Mouse (Mus musculus) cerebellum, adult 2 months (tissue): Measurements from ENCODE around the gene Hpgd.

Experiments used
- CTCF ChIP-seq: fragments of 200-500 bp; IDR thresholded peaks from 2 replicates; pipeline ENCODE4 v1.5.1; 2011; ENCODE audit warnings: low read depth, mild to moderate bottlenecking, control low read depth, low read length, moderate library complexity, borderline replicate concordance; ENCODE audit not compliant: insufficient read depth
- POLR2A ChIP-seq: fragments of 200-500 bp; IDR thresholded peaks from 2 replicates; pipeline ENCODE4 v1.6.1; 2011; ENCODE audit warnings: low read length, control low read depth, borderline replicate concordance; ENCODE audit not compliant: insufficient read depth

DNA sequence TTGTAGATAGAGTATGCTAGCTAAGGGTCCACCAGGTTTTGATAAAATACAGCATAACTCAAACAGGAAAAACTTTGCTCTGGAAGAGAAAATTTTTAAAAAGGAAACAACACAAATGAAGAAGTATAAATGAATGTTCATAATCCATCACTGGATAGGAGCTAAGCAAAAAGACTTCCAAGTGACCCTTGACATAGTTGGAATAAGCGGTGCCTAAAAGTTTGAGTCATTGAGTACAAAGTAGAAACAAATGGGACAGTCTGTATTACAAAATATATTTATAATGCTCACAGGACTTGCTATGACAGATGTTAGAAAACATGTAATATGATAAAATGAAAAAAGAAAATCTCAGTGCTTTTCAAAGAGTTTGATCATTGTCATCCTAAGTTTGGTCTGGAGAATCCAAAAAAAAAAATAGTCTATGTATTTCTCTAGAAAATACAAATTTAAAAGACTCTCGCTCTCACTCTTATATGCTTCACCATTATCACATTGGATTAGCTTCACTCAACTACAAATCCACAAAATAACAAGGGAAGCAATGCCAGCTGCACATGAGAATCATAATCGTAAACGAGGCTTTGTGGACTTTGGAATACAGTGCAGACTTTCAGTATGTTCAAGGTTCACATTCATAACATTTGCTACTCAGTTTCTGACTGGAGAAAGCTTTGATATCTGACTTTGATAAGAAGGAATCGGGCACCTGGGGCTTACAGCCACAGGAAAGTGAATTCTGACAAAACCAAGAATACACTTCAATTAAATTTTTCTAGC is 51.4 kb downstream of the Hpgd start:
- no peak for TF ChIP-seq POLR2A
- TF ChIP-seq CTCF = no peak
